Mouse (Mus musculus): ENCODE results near the gene Pigs. TPM values are rescaled to one million over a fixed set of nuclear protein-coding genes. Genes with fewer than 3 reads are reported as not detected.

Gene Pigs
- polyA plus RNA-seq (2016; fragmentation: Nextera tagmentation; extraction: Ambion mirVana), result 73.7 and 74.9 TPM in 2 replicates

GRCm38 (mm10) chr11:78327634-78328511, at the start of gene Pigs:
Gene Pigs, plus strand, starts transcription at chr11:78328415.
- WGBS, result 14% methylated on average over 37 of the region's 37 CpGs
- Histone ChIP-seq H3K27me3 (replicated peaks; ENCODE audit: low read depth, poor library complexity, severe bottlenecking) (no peaks in the 10 kb centered on the region), H3K27ac (replicated peaks) (peak within 1 kb of the TSS; percentile 89), H3K9me3 (no peaks in the 10 kb centered on the region), H3K4me1 (peaks cover 24% of the 10 kb centered on the region), H3K4me3 (peak within 1 kb of the TSS; percentile 96), H3K36me3 (replicated peaks) (peaks cover 47% of the 10 kb centered on the region)
- peak; percentile 97 for DNase-seq (ENCODE audit: low spot score)

- Histone ChIP-seq H3K4me3 (no peak overlapping the region), H3K36me3 (replicated peaks) (peaks cover 100% of the 10 kb centered on the region), H3K4me1 (no peaks in the 10 kb centered on the region), H3K27me3 (replicated peaks; ENCODE audit: low read depth, poor library complexity, severe bottlenecking) (no peaks in the 10 kb centered on the region), H3K27ac (replicated peaks) (no peak overlapping the region), H3K9me3 (no peaks in the 10 kb centered on the region)
- WGBS, result 91% methylated on average over 7 of the region's 7 CpGs
- no peak for DNase-seq (ENCODE audit: low spot score)
Observed at GRCm38 (mm10) chr11:78278853-78279252, 49.4 kb upstream of the Pigs start.

- Histone ChIP-seq H3K4me1 (no peaks in the 10 kb centered on the region; the same call in 1 of the 2 replicates), H3K4me3 (no peak overlapping the region), H3K27ac (replicated peaks) (no peak overlapping the region), H3K36me3 (replicated peaks) (peaks cover 100% of the 10 kb centered on the region), H3K9me3 (no peaks in the 10 kb centered on the region), H3K27me3 (replicated peaks; ENCODE audit: low read depth, poor library complexity, severe bottlenecking) (no peaks in the 10 kb centered on the region)
- 93% methylated on average over 4 of the region's 4 CpGs for WGBS
- no peak for DNase-seq (ENCODE audit: low spot score)
Observed at GRCm38 (mm10) chr11:78279586-78279985, 48.6 kb upstream of the Pigs start.

- no peak overlapping the region for H3K27ac ChIP-seq (replicated peaks)
- H3K4me3 ChIP-seq, result no peak overlapping the region
- no peak for DNase-seq (ENCODE audit: low spot score)
- H3K4me1 ChIP-seq, result no peaks in the 10 kb centered on the region; the same call in 1 of the 2 replicates
- 91% methylated on average over 7 of the region's 7 CpGs for WGBS
- H3K9me3 ChIP-seq, result no peaks in the 10 kb centered on the region
- peaks cover 96% of the 10 kb centered on the region for H3K36me3 ChIP-seq (replicated peaks)
- no peaks in the 10 kb centered on the region for H3K27me3 ChIP-seq (replicated peaks; ENCODE audit: low read depth, poor library complexity, severe bottlenecking)
Observed at GRCm38 (mm10) chr11:78289146-78289763, 39.0 kb upstream of the Pigs start.

- Histone ChIP-seq H3K4me1 (no peaks in the 10 kb centered on the region), H3K27me3 (replicated peaks; ENCODE audit: low read depth, poor library complexity, severe bottlenecking) (no peaks in the 10 kb centered on the region), H3K36me3 (replicated peaks) (peaks cover 82% of the 10 kb centered on the region), H3K27ac (replicated peaks) (no peak within 1 kb of the TSS), H3K4me3 (no peak within 1 kb of the TSS), H3K9me3 (no peaks in the 10 kb centered on the region)
- 87% methylated on average over 4 of the region's 4 CpGs for WGBS
- no peak for DNase-seq (ENCODE audit: low spot score)
Observed at GRCm38 (mm10) chr11:78290654-78291053, 37.6 kb upstream of the Pigs start, which contains the start of gene BC030499. Gene BC030499, plus strand, starts transcription at chr11:78290841.

GRCm38 (mm10) chr11:78294585-78294984, 33.6 kb upstream of the Pigs start:
- no peaks in the 10 kb centered on the region for H3K9me3 ChIP-seq
- H3K27me3 ChIP-seq (replicated peaks; ENCODE audit: low read depth, poor library complexity, severe bottlenecking), result no peaks in the 10 kb centered on the region
- no peak for DNase-seq (ENCODE audit: low spot score)
- H3K36me3 ChIP-seq (replicated peaks), result peaks cover 43% of the 10 kb centered on the region
- no peaks in the 10 kb centered on the region for H3K4me1 ChIP-seq
- WGBS, result 95% methylated on average over 6 of the region's 6 CpGs
- H3K27ac ChIP-seq (replicated peaks), result no peak overlapping the region
- no peak overlapping the region for H3K4me3 ChIP-seq

GRCm38 (mm10) chr11:78300917-78301316, 27.3 kb upstream of the Pigs start:
- Histone ChIP-seq H3K27ac (replicated peaks) (peak overlapping the region; percentile 96), H3K27me3 (replicated peaks; ENCODE audit: low read depth, poor library complexity, severe bottlenecking) (no peaks in the 10 kb centered on the region), H3K9me3 (no peaks in the 10 kb centered on the region), H3K36me3 (replicated peaks) (peaks cover 29% of the 10 kb centered on the region), H3K4me1 (peaks cover 20% of the 10 kb centered on the region), H3K4me3 (peak overlapping the region; percentile 94)
- 68% methylated on average over 7 of the region's 7 CpGs for WGBS
- DNase-seq (ENCODE audit: low spot score), result no peak

- H3K4me1 ChIP-seq, result peaks cover 21% of the 10 kb centered on the region
- H3K27me3 ChIP-seq (replicated peaks; ENCODE audit: low read depth, poor library complexity, severe bottlenecking), result no peaks in the 10 kb centered on the region
- WGBS, result under 1% methylated on average over 49 of the region's 49 CpGs
- DNase-seq (ENCODE audit: low spot score), result peak; percentile 94
- peaks cover 35% of the 10 kb centered on the region for H3K36me3 ChIP-seq (replicated peaks)
- H3K4me3 ChIP-seq, result peak within 1 kb of the TSS; percentile 94
- H3K9me3 ChIP-seq, result no peaks in the 10 kb centered on the region
- H3K27ac ChIP-seq (replicated peaks), result peak within 1 kb of the TSS; percentile 96
Observed at GRCm38 (mm10) chr11:78301357-78302084, 26.7 kb upstream of the Pigs start, which contains the start of gene Spag5. Gene Spag5, plus strand, starts transcription at chr11:78301529.

GRCm38 (mm10) chr11:78305272-78305671, 22.9 kb upstream of the Pigs start:
- peaks cover 25% of the 10 kb centered on the region for H3K4me1 ChIP-seq
- 92% methylated on average over 4 of the region's 4 CpGs for WGBS

GRCm38 (mm10) chr11:78310861-78311511, 17.2 kb upstream of the Pigs start:
- WGBS, result 90% methylated on average over 8 of the region's 8 CpGs
- DNase-seq (ENCODE audit: low spot score), result no peak
- no peaks in the 10 kb centered on the region for H3K9me3 ChIP-seq
- no peak overlapping the region for H3K27ac ChIP-seq (replicated peaks)
- no peaks in the 10 kb centered on the region for H3K27me3 ChIP-seq (replicated peaks; ENCODE audit: low read depth, poor library complexity, severe bottlenecking)
- H3K4me3 ChIP-seq, result no peak overlapping the region
- H3K4me1 ChIP-seq, result 0 out of 2 replicates have a peak, but pooled peaks cover 5% of the 10 kb centered on the region
- peaks cover 100% of the 10 kb centered on the region for H3K36me3 ChIP-seq (replicated peaks)

More at GRCm38 (mm10) chr11:78305272-78305671, 22.9 kb upstream of the Pigs start:
- H3K27ac ChIP-seq (replicated peaks), result no peak overlapping the region
- no peaks in the 10 kb centered on the region for H3K9me3 ChIP-seq
- 0 out of 2 replicates have a peak overlapping the region, but pooled peaks have one; percentile 23 for H3K4me3 ChIP-seq
- peaks cover 73% of the 10 kb centered on the region for H3K36me3 ChIP-seq (replicated peaks)
- no peak for DNase-seq (ENCODE audit: low spot score)
- no peaks in the 10 kb centered on the region for H3K27me3 ChIP-seq (replicated peaks; ENCODE audit: low read depth, poor library complexity, severe bottlenecking)

- Histone ChIP-seq H3K27me3 (replicated peaks; ENCODE audit: low read depth, poor library complexity, severe bottlenecking) (no peaks in the 10 kb centered on the region), H3K27ac (replicated peaks) (no peak overlapping the region), H3K4me1 (no peaks in the 10 kb centered on the region), H3K4me3 (no peak overlapping the region), H3K9me3 (no peaks in the 10 kb centered on the region), H3K36me3 (replicated peaks) (peaks cover 100% of the 10 kb centered on the region)
- 94% methylated on average over 2 of the region's 2 CpGs for WGBS
- DNase-seq (ENCODE audit: low spot score), result no peak
Observed at GRCm38 (mm10) chr11:78313662-78314061, 14.6 kb upstream of the Pigs start.

GRCm38 (mm10) chr11:78318411-78318810, 9.8 kb upstream of the Pigs start:
- no peaks in the 10 kb centered on the region for H3K9me3 ChIP-seq
- peaks cover 97% of the 10 kb centered on the region for H3K36me3 ChIP-seq (replicated peaks)
- WGBS, result 93% methylated on average over 2 of the region's 2 CpGs
- no peak overlapping the region for H3K27ac ChIP-seq (replicated peaks)
- peaks cover 16% of the 10 kb centered on the region for H3K4me1 ChIP-seq
- no peak overlapping the region for H3K4me3 ChIP-seq
- H3K27me3 ChIP-seq (replicated peaks; ENCODE audit: low read depth, poor library complexity, severe bottlenecking), result no peaks in the 10 kb centered on the region
- DNase-seq (ENCODE audit: low spot score), result no peak
